Mouse (Mus musculus): ENCODE data around the gene Ctrc. TPM values are rescaled to one million over a fixed set of nuclear protein-coding genes. Genes with fewer than 3 reads are reported as not detected.

Gene Ctrc
- total and polyA plus RNA-seq, 3 experiments: not detected

DNA sequence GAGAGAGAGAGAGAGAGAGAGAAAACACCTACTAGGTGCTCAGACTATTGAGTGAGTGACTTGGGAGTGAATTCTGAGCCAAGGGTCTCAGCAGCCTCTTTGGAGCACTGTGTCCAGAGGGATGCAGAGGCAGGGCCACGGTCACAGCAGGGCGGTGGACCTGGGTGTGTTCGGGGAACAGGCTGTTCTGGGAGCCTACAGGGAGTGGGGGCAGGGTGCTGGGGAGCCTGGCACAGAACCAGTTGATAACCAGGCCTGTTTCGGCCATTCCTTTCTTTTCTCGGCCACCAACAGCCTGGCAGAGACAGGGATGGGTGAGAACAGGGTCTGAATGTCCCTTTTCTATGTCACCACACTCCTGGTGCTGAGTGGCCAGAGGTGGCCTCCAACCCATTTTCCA lies 16.7 kb upstream of the Ctrc start:
- TF ChIP-seq POLR2AphosphoS2 (IDR thresholded peaks at IDR 0.05; ENCODE audit: low read depth, low read length): no peak
- TF ChIP-seq CTCF (conservative IDR thresholded peaks at IDR 0.05 in 1 of 2, IDR thresholded peaks at IDR 0.05 in 1 of 2; ENCODE audit: low read depth in 2 of 2, low read length in 2 of 2): no peak
- no peak for TF ChIP-seq MAX (IDR thresholded peaks at IDR 0.05; ENCODE audit: low read length)
- TF ChIP-seq ETS1 (conservative IDR thresholded peaks at IDR 0.05; ENCODE audit: low read depth, low read length): no peak
- TF ChIP-seq ZMIZ1 (IDR thresholded peaks at IDR 0.05; ENCODE audit: low read depth, low read length): no peak
- TF ChIP-seq MXI1 (IDR thresholded peaks at IDR 0.05; ENCODE audit: low read depth, low read length): no peak
- no peak for TF ChIP-seq KAT2A (IDR thresholded peaks at IDR 0.05; ENCODE audit: insufficient replicate concordance, low read length)
- TF ChIP-seq SMC3 (IDR thresholded peaks at IDR 0.05; ENCODE audit: low read depth, low read length): no peak
- no peak for TF ChIP-seq ZC3H11A (IDR thresholded peaks at IDR 0.05; ENCODE audit: low read depth, low read length)
- in situ Hi-C loops (cut with MboI; ENCODE audit: low pct_ligation_motif_present, low pct_unique_long_range_greater_than_20kb, low sequenced_read_pairs) (loop anchor here (5.0 to 10.0 kb wide), 2 partner anchors 94 to 212 kb away; no protein-coding TSS in a partner anchor), dilution Hi-C loops (cut with MboI; ENCODE audit: extremely low pct_ligation_motif_present, extremely low pct_unique_long_range_greater_than_20kb, low sequenced_read_pairs) (no loop called here)
- no peak overlapping the region for H3K9ac ChIP-seq (ENCODE audit: insufficient read depth, low read depth)
- H3K36me3 ChIP-seq (replicated peaks in 1 of 2; ENCODE audit: control insufficient read depth in 1 of 2, insufficient read depth in 1 of 2, low read length in 1 of 2): peaks cover 36 to 90% of the 10 kb centered on the region in 2 experiments
- DNase-seq (ENCODE audit: extremely low read depth): no peak
- H3K27ac ChIP-seq (ENCODE audit: insufficient read depth, low read depth): no peak overlapping the region
- no peak overlapping the region for H3K4me3 ChIP-seq (replicated peaks in 1 of 3; ENCODE audit: low read depth in 2 of 3, low read length in 2 of 3, poor library complexity in 1 of 3)
- no peaks in the 10 kb centered on the region for H3K27me3 ChIP-seq (replicated peaks)
- H3K4me1 ChIP-seq (ENCODE audit: control insufficient read depth in 1 of 2, insufficient read depth in 2 of 2): peaks cover 5 to 55% of the 10 kb centered on the region in 2 experiments; a peak in 3 of 4 replicates
- peaks cover 11% of the 10 kb centered on the region for H3K9me3 ChIP-seq (replicated peaks; ENCODE audit: low read length)
- no peak overlapping the region for H3K4me2 ChIP-seq (ENCODE audit: insufficient read depth, low read depth, poor library complexity, severe bottlenecking)
- H3K79me2 ChIP-seq (replicated peaks; ENCODE audit: control insufficient read depth, extremely low read depth, insufficient read depth, poor library complexity, severe bottlenecking): no peaks in the 10 kb centered on the region

DNA sequence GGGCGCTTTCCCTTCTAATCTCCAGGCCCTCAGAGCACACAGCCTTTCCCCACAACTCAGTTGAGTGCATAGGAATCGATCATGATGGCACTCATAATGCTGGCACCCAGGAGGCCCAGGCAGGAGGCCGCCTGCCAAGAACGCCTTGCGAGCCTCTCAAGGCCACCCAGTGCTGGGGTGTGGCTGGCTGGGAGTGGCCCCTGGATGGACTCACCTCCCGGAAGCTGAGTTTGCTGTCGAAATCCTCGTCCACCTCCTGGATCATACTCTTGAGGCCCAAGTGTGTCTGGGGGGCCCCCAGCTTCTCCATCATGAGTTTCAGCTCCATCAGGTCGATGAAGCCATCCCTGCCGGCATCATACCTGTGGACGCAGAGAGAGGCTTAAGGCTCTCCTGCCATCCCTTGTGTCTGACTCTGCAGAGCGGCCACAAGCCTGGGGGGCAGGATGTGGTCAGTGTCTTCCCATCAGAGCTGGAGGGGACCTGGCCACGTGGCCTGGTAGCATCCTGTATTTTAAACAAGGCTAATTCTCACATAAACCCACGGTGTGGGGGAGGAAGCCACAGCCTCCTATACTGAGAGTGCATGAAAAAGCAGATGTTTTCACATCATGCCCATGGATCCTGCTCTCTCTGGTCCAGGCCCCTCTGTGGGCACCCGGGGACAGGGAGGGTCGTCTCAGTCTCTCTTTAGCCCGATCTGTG lies 15.6 kb upstream of the Ctrc start:
- Histone ChIP-seq H3K27ac (ENCODE audit: insufficient read depth, low read depth) (no peak overlapping the region), H3K9ac (ENCODE audit: insufficient read depth, low read depth) (no peak overlapping the region), H3K4me1 (ENCODE audit: control insufficient read depth in 1 of 2, insufficient read depth in 2 of 2) (peaks cover 5 to 49% of the 10 kb centered on the region in 2 experiments; a peak in 2 of 4 replicates), H3K4me3 (replicated peaks in 1 of 3; ENCODE audit: low read depth in 2 of 3, low read length in 2 of 3, poor library complexity in 1 of 3) (no peak overlapping the region), H3K36me3 (replicated peaks in 1 of 2; ENCODE audit: control insufficient read depth in 1 of 2, insufficient read depth in 1 of 2, low read length in 1 of 2) (peaks cover 36 to 87% of the 10 kb centered on the region in 2 experiments), H3K27me3 (replicated peaks) (no peaks in the 10 kb centered on the region), H3K9me3 (replicated peaks; ENCODE audit: low read length) (peaks cover 11% of the 10 kb centered on the region), H3K79me2 (replicated peaks; ENCODE audit: control insufficient read depth, extremely low read depth, insufficient read depth, poor library complexity, severe bottlenecking) (no peaks in the 10 kb centered on the region), H3K4me2 (ENCODE audit: insufficient read depth, low read depth, poor library complexity, severe bottlenecking) (no peak overlapping the region)
- DNase-seq (ENCODE audit: extremely low read depth): no peak
- in situ Hi-C loops (cut with MboI; ENCODE audit: low pct_ligation_motif_present, low pct_unique_long_range_greater_than_20kb, low sequenced_read_pairs) (loop anchor here (5.0 to 10.0 kb wide), 2 partner anchors 96 to 213 kb away; no protein-coding TSS in a partner anchor), dilution Hi-C loops (cut with MboI; ENCODE audit: extremely low pct_ligation_motif_present, extremely low pct_unique_long_range_greater_than_20kb, low sequenced_read_pairs) (no loop called here)
- no peak for TF ChIP-seq MAX (IDR thresholded peaks at IDR 0.05; ENCODE audit: low read length)
- no peak for TF ChIP-seq MAZ (IDR thresholded peaks at IDR 0.05; ENCODE audit: low read depth, low read length)
- TF ChIP-seq HCFC1 (IDR thresholded peaks at IDR 0.05; ENCODE audit: low read depth, low read length): no peak
- TF ChIP-seq ETS1 (conservative IDR thresholded peaks at IDR 0.05; ENCODE audit: low read depth, low read length): no peak
- TF ChIP-seq POLR2AphosphoS2 (IDR thresholded peaks at IDR 0.05; ENCODE audit: low read depth, low read length): no peak
- TF ChIP-seq GABPA (IDR thresholded peaks at IDR 0.05; ENCODE audit: insufficient replicate concordance, low read depth, low read length): no peak
- TF ChIP-seq CHD2 (IDR thresholded peaks at IDR 0.05; ENCODE audit: low read length): no peak
- no peak for TF ChIP-seq SMC3 (IDR thresholded peaks at IDR 0.05; ENCODE audit: low read depth, low read length)
- no peak for TF ChIP-seq KAT2A (IDR thresholded peaks at IDR 0.05; ENCODE audit: insufficient replicate concordance, low read length)
- TF ChIP-seq BHLHE40 (IDR thresholded peaks at IDR 0.05; ENCODE audit: low read depth, low read length): no peak
